Mouse (Mus musculus) urinary bladder, postnatal 36 days (tissue): ENCODE measurements around the gene Ppp1r37.

ENCODE experiments used
- DNase-seq, 2 experiments: peaks; one replicate each; pipeline ENCODE4 v3.0.0; 2022; ENCODE audit warnings: low spot score in 2 of 2, mixed read lengths in 1 of 2

The Ppp1r37 gene

GRCm38 (mm10) chr7:19503481-19504068 is 59.3 kb downstream of the Ppp1r37 start:
- DNase-seq = peak; percentile 45 to 57

DNA sequence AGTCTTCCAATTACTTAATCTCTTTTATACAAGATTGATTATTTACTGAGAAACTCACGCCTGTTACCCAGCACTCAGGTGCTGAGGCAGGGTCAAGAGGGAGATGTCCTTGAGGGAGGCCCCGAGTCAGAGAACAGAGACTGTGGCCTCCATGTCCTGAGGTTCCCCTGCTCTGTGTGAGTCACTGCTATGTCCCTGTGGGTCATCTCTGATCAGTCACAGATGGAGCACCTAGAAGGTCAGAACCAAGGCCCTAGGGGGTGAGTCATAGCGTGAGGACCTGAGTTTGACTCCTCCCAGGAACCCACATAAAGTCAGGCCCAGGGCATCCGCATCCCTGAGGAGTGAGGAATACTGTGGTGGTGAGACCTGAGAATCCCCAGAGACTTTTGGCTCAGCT is 61.2 kb downstream of the Ppp1r37 start:
- DNase-seq = no peak

- no peak for DNase-seq
Measured at GRCm38 (mm10) chr7:19500420-19501363, 62.2 kb downstream of the Ppp1r37 start.

DNA sequence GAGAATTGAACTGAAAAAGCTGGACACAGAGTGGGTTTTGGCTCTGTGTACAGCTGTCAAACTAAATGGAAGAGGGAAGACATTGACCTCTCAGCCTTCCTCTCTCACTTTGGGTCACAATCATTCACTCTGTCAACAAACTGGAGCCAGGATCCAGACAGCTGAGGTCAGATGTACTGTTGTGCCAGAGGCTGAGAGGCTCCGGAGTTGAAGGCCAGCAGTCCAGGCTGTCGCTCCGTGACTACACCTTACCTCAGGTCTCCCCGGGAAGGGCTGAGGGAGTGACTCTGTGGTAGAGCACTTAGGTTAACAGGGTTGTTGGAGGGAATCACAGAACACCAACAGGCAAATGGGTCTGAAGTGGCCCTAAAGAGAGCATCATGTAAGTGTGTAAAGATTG is 64.5 kb downstream of the Ppp1r37 start:
- no peak for DNase-seq

DNA sequence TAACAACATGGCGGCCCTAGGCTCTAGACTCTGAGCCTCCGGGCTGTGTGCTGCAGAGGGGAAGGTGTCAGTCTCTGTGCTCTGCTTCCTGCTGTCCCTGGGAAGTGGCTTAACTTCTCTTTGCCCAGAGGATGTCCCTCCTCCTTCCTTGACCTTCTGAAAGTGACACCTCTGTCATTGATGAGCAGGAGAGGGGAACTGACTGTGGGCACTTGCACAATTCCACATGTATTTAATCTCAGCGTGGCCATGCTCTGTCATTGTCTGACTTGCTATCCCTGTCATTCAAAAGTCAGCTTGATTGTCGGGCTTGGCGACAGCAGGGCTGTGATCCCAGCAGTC is 66.7 kb downstream of the Ppp1r37 start:
- DNase-seq = no peak

- DNase-seq = peak in 1 of 2 experiments; percentile 37
Measured at GRCm38 (mm10) chr7:19495521-19496213, 67.2 kb downstream of the Ppp1r37 start.

- DNase-seq = no peak
Measured at GRCm38 (mm10) chr7:19494751-19495474, 68.0 kb downstream of the Ppp1r37 start.

GRCm38 (mm10) chr7:19491731-19492130 is 71.1 kb downstream of the Ppp1r37 start:
- DNase-seq = peak in 1 of 2 experiments; percentile 22

DNA sequence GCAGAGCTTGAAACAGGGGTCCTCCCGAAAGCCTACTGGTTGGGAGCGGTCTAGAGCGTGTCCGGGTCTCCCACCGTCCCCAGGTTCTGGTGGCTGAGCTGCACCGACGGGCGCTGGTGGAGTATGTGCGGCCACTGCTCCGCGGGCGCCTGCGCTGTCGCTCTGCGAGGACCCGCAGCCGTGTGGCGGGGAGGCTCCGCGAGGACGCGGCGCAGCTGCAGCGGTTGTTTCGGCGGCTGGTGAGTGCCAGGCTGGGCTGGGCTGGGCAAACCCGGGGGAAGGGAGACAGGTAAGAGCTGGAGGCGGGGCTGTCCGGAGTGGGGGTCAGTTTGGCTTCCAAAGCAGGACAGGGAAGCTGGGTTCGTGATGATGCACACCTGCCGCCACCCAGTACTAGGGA is 73.4 kb downstream of the Ppp1r37 start:
- DNase-seq = no peak

DNA sequence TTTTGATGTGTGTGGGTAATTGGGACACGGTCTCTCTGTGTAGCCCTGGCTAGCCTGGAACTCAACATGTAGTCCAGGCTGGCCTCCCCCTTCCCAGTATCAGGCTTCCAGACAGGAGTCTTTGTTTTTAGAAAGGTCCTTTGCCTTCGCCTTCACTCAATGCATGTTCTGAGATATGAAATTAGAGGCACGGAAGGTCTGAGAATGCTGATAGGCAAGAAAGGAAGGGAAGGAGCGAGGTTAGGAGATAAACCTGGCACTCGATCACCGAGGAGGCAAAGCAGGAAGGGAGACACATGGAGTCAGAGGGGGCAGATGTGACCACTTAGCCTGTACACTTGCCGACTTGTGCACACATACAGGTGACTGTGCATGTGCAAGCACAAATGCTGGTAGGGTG is 76.3 kb downstream of the Ppp1r37 start:
- no peak for DNase-seq

GRCm38 (mm10) chr7:19485488-19485887 is 77.4 kb downstream of the Ppp1r37 start:
- DNase-seq = no peak

GRCm38 (mm10) chr7:19483281-19483680 is 79.6 kb downstream of the Ppp1r37 start:
- DNase-seq = no peak
